Mouse (Mus musculus) midbrain, embryonic 10.5 days (tissue): ENCODE measurements around the gene Trnp1. TPM values are rescaled to one million over a fixed set of nuclear protein-coding genes. Genes with fewer than 3 reads are reported as not detected.
A peak's percentile ranks its signal among the peaks of the same experiment; 100 is the strongest.

ENCODE experiments used
- DNase-seq: peaks from one replicate; pipeline ENCODE4 v3.0.0-alpha.2; 2017; ENCODE audit warnings: low spot score
- H3K27ac ChIP-seq: fragments of 300-500 bp; sonication (generic); replicated peaks from 2 replicates; pipeline ENCODE4 v1.5.1; 2016; ENCODE audit warnings: mild to moderate bottlenecking
- H3K27me3 ChIP-seq: fragments of 300-500 bp; sonication (generic); 2 replicates; pipeline ENCODE4 v1.6.1; 2016; ENCODE audit warnings: low read depth, mild to moderate bottlenecking; ENCODE audit not compliant: poor library complexity, severe bottlenecking
- H3K36me3 ChIP-seq: fragments of 300-500 bp; sonication (generic); 2 replicates; pipeline ENCODE4 v1.6.1; 2016; ENCODE audit warnings: mild to moderate bottlenecking, moderate library complexity
- H3K4me1 ChIP-seq: fragments of 300-500 bp; sonication (generic); 2 replicates; pipeline ENCODE4 v1.6.1; 2016
- H3K4me3 ChIP-seq: fragments of 300-500 bp; sonication (generic); 2 replicates; pipeline ENCODE4 v1.5.1; 2016; ENCODE audit warnings: mild to moderate bottlenecking, moderate library complexity
- H3K9me3 ChIP-seq: fragments of 300-500 bp; sonication (generic); replicated peaks from 2 replicates; pipeline ENCODE4 v1.6.1; 2016; ENCODE audit warnings: mild to moderate bottlenecking
- WGBS: fragments of 180-500 bp; shearing (Covaris S2); methylation state at CpG from one replicate; pipeline ENCODE4 v1.1.7; 2016; 5-methylcytosine and 5-hydroxymethylcytosine counted together
- polyA plus RNA-seq: library from polyadenylated mRNA; unstranded; fragments of >200 nt; fragmentation: Nextera tagmentation; extraction: Ambion mirVana; gene quantifications from 2 replicates; pipeline ENCODE4 v1.2.1, GENCODE M21; 2016

Gene Trnp1
- polyA plus RNA-seq, 1 experiment from 2014 or later, result 1.0 TPM

GRCm38 (mm10) chr4:133508990-133509389, 10.6 kb upstream of the Trnp1 start:
- H3K27me3 ChIP-seq, result peaks cover 22% of the 10 kb centered on the region
- 87% methylated on average over 7 of the region's 7 CpGs for WGBS
- no peak overlapping the region for H3K4me3 ChIP-seq
- no peaks in the 10 kb centered on the region for H3K9me3 ChIP-seq
- DNase-seq, result no peak
- 0 out of 2 replicates have a peak, but pooled peaks cover 3% of the 10 kb centered on the region for H3K4me1 ChIP-seq
- H3K36me3 ChIP-seq, result no peaks in the 10 kb centered on the region
- no peak overlapping the region for H3K27ac ChIP-seq

DNA sequence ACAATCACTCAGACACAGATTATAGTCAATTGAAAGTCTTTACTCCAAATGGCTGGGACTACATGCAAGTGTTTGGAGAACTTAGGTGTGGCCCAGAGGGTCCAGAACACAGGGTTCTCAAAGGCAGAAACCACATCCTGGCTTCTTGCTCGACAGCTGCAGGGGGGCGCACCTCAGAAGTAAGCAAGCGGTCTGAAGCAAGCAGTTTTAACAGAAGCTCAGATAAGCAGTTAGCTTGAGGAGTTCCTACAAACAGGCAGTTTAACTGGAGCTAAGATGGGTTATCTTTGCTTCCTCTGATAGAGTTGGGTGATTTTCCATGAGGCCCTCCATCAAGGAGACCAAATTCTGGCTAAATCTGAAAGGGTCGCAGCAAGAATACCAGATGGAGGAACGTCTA, 8.2 kb upstream of the Trnp1 start:
- Histone ChIP-seq H3K27me3 (peaks cover 44% of the 10 kb centered on the region), H3K4me3 (no peak overlapping the region), H3K27ac (no peak overlapping the region), H3K9me3 (no peaks in the 10 kb centered on the region), H3K36me3 (no peaks in the 10 kb centered on the region), H3K4me1 (no peaks in the 10 kb centered on the region)
- WGBS, result 77% methylated on average over 5 of the region's 5 CpGs
- DNase-seq, result no peak

GRCm38 (mm10) chr4:133504755-133505485, 6.6 kb upstream of the Trnp1 start:
- Histone ChIP-seq H3K4me3 (no peak overlapping the region), H3K27me3 (peaks cover 61% of the 10 kb centered on the region), H3K4me1 (no peaks in the 10 kb centered on the region), H3K9me3 (no peaks in the 10 kb centered on the region), H3K36me3 (no peaks in the 10 kb centered on the region), H3K27ac (no peak overlapping the region)
- DNase-seq, result no peak
- WGBS, result 78% methylated on average over 9 of the region's 9 CpGs

DNA sequence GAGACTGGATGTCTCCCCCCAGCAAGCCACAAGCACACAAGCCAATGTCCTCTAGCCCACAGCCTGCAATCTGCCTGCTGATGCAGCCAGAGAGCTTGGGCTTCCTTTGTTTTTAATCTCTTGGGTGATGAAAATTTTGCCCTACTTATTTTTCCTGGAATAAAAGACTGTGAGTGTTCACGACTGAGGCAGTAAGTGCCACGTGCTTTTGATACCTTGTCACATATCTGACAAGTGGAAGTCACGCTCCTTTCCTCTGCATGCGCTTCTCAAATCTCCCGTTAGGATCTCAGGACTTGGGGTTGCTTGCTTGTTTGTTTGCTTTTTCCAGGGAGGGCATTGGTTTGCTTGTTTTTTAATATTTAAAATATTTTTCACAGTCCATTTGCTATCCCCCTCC, 6.0 kb upstream of the Trnp1 start:
- no peaks in the 10 kb centered on the region for H3K36me3 ChIP-seq
- no peak overlapping the region for H3K4me3 ChIP-seq
- H3K27ac ChIP-seq, result no peak overlapping the region
- peaks cover 67% of the 10 kb centered on the region for H3K27me3 ChIP-seq
- H3K4me1 ChIP-seq, result no peaks in the 10 kb centered on the region
- no peak for DNase-seq
- H3K9me3 ChIP-seq, result no peaks in the 10 kb centered on the region
- 64% methylated on average over 5 of the region's 5 CpGs for WGBS

DNA sequence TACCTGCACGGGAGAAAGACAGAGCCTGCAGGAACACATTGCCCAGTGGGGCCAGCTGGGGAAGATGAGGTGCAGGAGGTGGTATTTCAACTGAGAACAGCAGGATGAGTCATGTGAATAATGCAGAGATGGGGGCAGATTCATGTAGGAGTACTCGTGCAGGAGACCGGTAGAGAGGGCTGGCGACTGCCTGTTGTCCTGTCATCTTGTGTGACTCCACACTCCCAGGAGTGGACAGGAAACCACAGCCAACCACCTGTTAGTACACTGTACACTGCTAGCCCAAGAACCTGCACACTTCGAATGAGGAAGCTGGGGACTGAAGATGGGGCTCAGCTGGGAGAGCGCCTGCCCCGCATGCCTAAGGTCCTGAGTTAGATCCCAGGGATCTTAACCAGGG, 3.2 kb upstream of the Trnp1 start:
- Histone ChIP-seq H3K4me1 (peaks cover 21% of the 10 kb centered on the region), H3K27me3 (peaks cover 88% of the 10 kb centered on the region), H3K27ac (no peak overlapping the region), H3K36me3 (no peaks in the 10 kb centered on the region), H3K4me3 (no peak overlapping the region), H3K9me3 (no peaks in the 10 kb centered on the region)
- WGBS, result 65% methylated on average over 7 of the region's 7 CpGs
- DNase-seq, result no peak

DNA sequence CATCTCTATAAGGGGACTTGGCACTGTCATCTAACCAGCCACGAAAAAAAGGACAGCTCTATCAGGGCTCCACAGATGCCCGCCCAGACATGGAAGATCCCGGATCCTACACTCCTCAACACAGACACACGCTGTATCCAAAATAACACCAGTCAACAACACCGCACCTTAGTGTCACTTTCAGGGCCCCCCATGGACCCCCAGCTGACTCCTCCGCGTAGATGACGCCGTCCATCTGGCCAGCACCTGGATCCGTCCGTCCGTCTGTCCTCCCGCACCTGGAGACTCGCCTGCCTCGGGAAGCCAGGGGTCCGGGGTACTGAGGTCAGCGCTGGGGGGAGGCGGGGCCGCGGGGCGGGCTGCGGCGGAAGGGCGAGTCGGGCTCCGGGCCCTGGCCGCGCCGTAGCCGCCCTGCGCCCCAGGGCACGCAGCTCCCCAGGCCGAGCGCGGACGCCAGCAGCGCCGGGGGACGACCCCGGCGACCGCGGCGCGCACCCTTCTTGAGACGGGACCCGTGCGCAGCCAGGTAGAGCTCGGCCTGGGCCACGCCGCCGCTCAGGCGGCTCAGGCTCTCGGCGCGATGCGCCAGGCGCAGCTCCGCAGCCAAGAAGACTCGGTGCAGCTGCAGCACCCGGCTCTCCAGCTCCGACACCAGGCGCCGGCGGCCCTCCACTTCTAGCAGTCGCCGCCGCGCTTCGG, 740 bp downstream of the Trnp1 start:
- Histone ChIP-seq H3K9me3 (no peaks in the 10 kb centered on the region), H3K4me3 (peak overlapping the region; percentile 66), H3K27ac (peak overlapping the region; percentile 70; the same call in 1 of the 2 replicates), H3K36me3 (no peaks in the 10 kb centered on the region), H3K27me3 (peaks cover 96% of the 10 kb centered on the region), H3K4me1 (peaks cover 31% of the 10 kb centered on the region)
- peak; percentile 67 for DNase-seq
- WGBS, result 1% methylated on average over 70 of the region's 70 CpGs

GRCm38 (mm10) chr4:133496738-133497445, 1.5 kb downstream of the Trnp1 start:
- H3K27ac ChIP-seq, result no peak overlapping the region
- DNase-seq, result no peak
- H3K9me3 ChIP-seq, result no peaks in the 10 kb centered on the region
- no peaks in the 10 kb centered on the region for H3K36me3 ChIP-seq
- peaks cover 31% of the 10 kb centered on the region for H3K4me1 ChIP-seq
- H3K27me3 ChIP-seq, result peaks cover 89% of the 10 kb centered on the region
- WGBS, result 23% methylated on average over 6 of the region's 6 CpGs
- peak overlapping the region; percentile 66 for H3K4me3 ChIP-seq

GRCm38 (mm10) chr4:133495711-133496110, 2.6 kb downstream of the Trnp1 start:
- WGBS, result 42% methylated on average over 7 of the region's 7 CpGs
- no peak for DNase-seq
- no peaks in the 10 kb centered on the region for H3K36me3 ChIP-seq
- H3K9me3 ChIP-seq, result no peaks in the 10 kb centered on the region
- H3K4me3 ChIP-seq, result no peak overlapping the region
- peaks cover 77% of the 10 kb centered on the region for H3K27me3 ChIP-seq
- no peak overlapping the region for H3K27ac ChIP-seq
- peaks cover 37% of the 10 kb centered on the region for H3K4me1 ChIP-seq

DNA sequence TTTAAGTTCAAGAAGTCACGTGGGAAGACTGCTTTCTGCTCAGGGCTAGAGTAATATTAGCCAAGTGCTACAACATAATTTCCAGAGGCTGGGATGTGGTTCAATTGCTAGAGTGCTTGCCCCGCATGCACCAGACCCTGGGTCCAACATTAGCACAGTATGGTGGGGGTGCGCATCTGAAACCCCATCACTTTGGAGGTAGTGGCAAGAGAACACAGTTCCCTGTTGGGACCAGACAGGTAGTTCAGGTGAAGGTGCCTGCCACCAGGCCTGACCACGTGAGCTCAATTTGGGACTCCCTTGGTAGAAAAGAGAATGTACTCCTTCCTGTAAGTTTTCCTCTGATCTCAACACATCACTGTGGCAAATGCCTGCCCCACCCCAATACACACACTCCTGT, 3.5 kb downstream of the Trnp1 start:
- Histone ChIP-seq H3K36me3 (no peaks in the 10 kb centered on the region), H3K4me1 (peaks cover 37% of the 10 kb centered on the region)

GRCm38 (mm10) chr4:133494432-133494831, 3.9 kb downstream of the Trnp1 start:
- peak; percentile 89 for DNase-seq
- under 1% methylated on average over 12 of the region's 12 CpGs for WGBS
- Histone ChIP-seq H3K4me3 (peak overlapping the region; percentile 49), H3K27ac (no peak overlapping the region), H3K4me1 (peaks cover 42% of the 10 kb centered on the region), H3K36me3 (no peaks in the 10 kb centered on the region), H3K9me3 (no peaks in the 10 kb centered on the region), H3K27me3 (peaks cover 64% of the 10 kb centered on the region)

More for the DNA sequence above, 3.5 kb downstream of the Trnp1 start:
- peaks cover 68% of the 10 kb centered on the region for H3K27me3 ChIP-seq
- no peak overlapping the region for H3K27ac ChIP-seq
- 67% methylated on average over 4 of the region's 4 CpGs for WGBS
- DNase-seq, result no peak
- H3K4me3 ChIP-seq, result 0 out of 2 replicates have a peak overlapping the region, but pooled peaks have one; percentile 49
- no peaks in the 10 kb centered on the region for H3K9me3 ChIP-seq

DNA sequence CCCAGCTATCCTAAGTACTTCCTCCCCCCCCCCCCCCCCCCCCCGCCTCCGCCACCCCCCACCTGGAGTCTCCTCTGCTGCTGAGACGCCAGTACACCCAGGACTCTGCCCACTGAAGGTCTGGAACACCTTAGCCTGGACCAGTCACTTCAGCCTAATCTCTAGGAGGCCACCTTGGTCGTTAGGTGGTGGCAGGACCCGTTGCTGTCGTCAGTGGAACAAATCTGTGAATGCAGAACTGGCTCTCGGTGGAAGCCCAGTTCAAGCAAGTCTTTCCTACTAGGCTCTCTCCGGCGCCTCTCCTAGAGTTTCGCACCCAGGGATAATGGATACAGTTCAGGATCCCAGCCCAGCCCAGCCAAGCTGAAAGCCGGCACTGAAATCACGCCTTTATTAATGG, 4.5 kb downstream of the Trnp1 start:
- Histone ChIP-seq H3K4me3 (peak overlapping the region; percentile 49), H3K36me3 (no peaks in the 10 kb centered on the region), H3K9me3 (no peaks in the 10 kb centered on the region), H3K27ac (no peak overlapping the region), H3K4me1 (peaks cover 40% of the 10 kb centered on the region), H3K27me3 (peaks cover 59% of the 10 kb centered on the region)
- 27% methylated on average over 10 of the region's 12 CpGs for WGBS
- no peak for DNase-seq

- Histone ChIP-seq H3K27ac (no peak overlapping the region), H3K9me3 (no peaks in the 10 kb centered on the region), H3K36me3 (no peaks in the 10 kb centered on the region), H3K27me3 (peaks cover 38% of the 10 kb centered on the region), H3K4me1 (peaks cover 28% of the 10 kb centered on the region), H3K4me3 (no peak overlapping the region)
- DNase-seq, result no peak
- whole genome bisulfite sequencing, result 50% methylated on average over 10 of the region's 10 CpGs
Measured at GRCm38 (mm10) chr4:133491800-133492199, 6.5 kb downstream of the Trnp1 start.
